Mouse (Mus musculus): ENCODE results near the gene Pdk2. TPM values are rescaled to one million over a fixed set of nuclear protein-coding genes. Genes with fewer than 3 reads are reported as not detected.
A peak's percentile ranks its signal among the peaks of the same experiment; 100 is the strongest.

Pdk2 gene
- polyA plus RNA-seq, 1 experiment: 9.4 TPM

- no peaks in the 10 kb centered on the region for H3K9me3 ChIP-seq (replicated peaks; ENCODE audit: control insufficient read depth, insufficient read depth, low read length, poor library complexity, severe bottlenecking)
- peaks cover 6% of the 10 kb centered on the region for H3K4me1 ChIP-seq (ENCODE audit: control insufficient read depth, insufficient read depth, low read length)
- H3K36me3 ChIP-seq (ENCODE audit: control insufficient read depth, insufficient read depth, low read length, poor library complexity, severe bottlenecking): no peaks in the 10 kb centered on the region
- H3K27me3 ChIP-seq (ENCODE audit: control insufficient read depth, insufficient read depth, low read length, poor library complexity, severe bottlenecking): peaks cover 3% of the 10 kb centered on the region; the same call in 1 of the 2 replicates
- no peak for TF ChIP-seq CTCF (IDR thresholded peaks at IDR 0.05; ENCODE audit: low read depth, low read length)
- TF ChIP-seq EP300 (IDR thresholded peaks at IDR 0.05; ENCODE audit: insufficient read depth, low read depth, low read length): 0 out of 2 replicates have a peak, but pooled peaks have one; percentile 23
- H3K4me3 ChIP-seq (ENCODE audit: low read depth, low read length): peak within 1 kb of the TSS; percentile 98
- H3K9ac ChIP-seq (ENCODE audit: low read depth, poor library complexity, severe bottlenecking): peak within 1 kb of the TSS; percentile 91
- H3K27ac ChIP-seq (ENCODE audit: insufficient read depth, low read length): peak within 1 kb of the TSS; percentile 40
These were observed 50.2 kb downstream of the Pdk2 start, which contains the start of gene Ppp1r9b for GRCm38 (mm10) chr11:94990749-94991577. TSS of gene Ppp1r9b (plus strand) at chr11:94991035.

- H3K4me3 ChIP-seq (ENCODE audit: low read depth, low read length): peak overlapping the region; percentile 98
- no peak for TF ChIP-seq CTCF (IDR thresholded peaks at IDR 0.05; ENCODE audit: low read depth, low read length)
- no peak for TF ChIP-seq EP300 (IDR thresholded peaks at IDR 0.05; ENCODE audit: insufficient read depth, low read depth, low read length)
- TF ChIP-seq POLR2A (IDR thresholded peaks at IDR 0.05; ENCODE audit: insufficient read depth, low read length): no peak
- peaks cover 8% of the 10 kb centered on the region for H3K4me1 ChIP-seq (ENCODE audit: control insufficient read depth, insufficient read depth, low read length)
- H3K9me3 ChIP-seq (replicated peaks; ENCODE audit: control insufficient read depth, insufficient read depth, low read length, poor library complexity, severe bottlenecking): no peaks in the 10 kb centered on the region
- peak overlapping the region; percentile 91 for H3K9ac ChIP-seq (ENCODE audit: low read depth, poor library complexity, severe bottlenecking)
- H3K36me3 ChIP-seq (ENCODE audit: control insufficient read depth, insufficient read depth, low read length, poor library complexity, severe bottlenecking): no peaks in the 10 kb centered on the region
- H3K27ac ChIP-seq (ENCODE audit: insufficient read depth, low read length): peak overlapping the region; percentile 40
- H3K27me3 ChIP-seq (ENCODE audit: control insufficient read depth, insufficient read depth, low read length, poor library complexity, severe bottlenecking): peaks cover 3% of the 10 kb centered on the region; the same call in 1 of the 2 replicates
These were observed 50.9 kb downstream of the Pdk2 start for GRCm38 (mm10) chr11:94990102-94990748.

GRCm38 (mm10) chr11:94989562-94990017 is 51.6 kb downstream of the Pdk2 start:
- TF ChIP-seq POLR2A (IDR thresholded peaks at IDR 0.05; ENCODE audit: insufficient read depth, low read length) (no peak), CTCF (IDR thresholded peaks at IDR 0.05; ENCODE audit: low read depth, low read length) (no peak), EP300 (IDR thresholded peaks at IDR 0.05; ENCODE audit: insufficient read depth, low read depth, low read length) (peak; percentile 82; the same call in 1 of the 2 replicates)

DNA sequence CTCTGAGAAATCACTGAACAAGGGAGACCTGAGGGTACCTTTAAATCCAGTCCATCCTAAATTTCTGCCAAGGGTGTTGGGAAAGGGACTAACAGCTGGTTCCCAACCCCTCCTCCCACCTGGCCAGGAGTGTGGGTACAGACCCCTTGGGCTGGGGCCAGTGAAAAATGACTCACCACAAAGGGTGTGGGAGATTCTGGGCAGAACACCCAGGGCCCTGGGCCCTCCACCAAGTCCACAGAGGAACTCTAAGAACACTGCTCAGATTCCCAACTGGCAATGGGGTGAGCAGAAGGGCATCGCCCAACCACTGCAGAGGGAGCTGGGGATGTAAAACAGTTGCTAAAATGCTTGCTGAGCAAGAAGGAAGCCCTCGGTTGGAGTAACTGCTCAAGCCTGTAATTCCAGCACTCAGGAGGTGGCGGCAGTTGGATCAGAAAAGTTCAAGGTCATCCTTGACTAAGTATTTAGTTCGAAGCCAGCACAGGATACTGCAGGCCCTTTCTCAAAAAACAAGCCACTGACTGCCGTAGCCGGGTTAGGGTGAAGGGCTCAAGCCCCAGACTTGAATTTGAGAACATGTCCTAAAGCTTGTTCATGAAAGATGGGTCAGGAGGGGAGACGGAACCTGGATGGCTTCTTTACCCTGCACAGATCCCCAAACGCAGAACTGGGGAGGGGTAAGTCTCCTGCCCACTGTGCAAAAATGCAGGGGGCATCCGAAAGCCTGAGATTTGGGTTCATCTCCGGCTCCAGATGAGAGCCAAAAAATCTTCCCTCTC is 52.2 kb downstream of the Pdk2 start:
- Histone ChIP-seq H3K9me3 (replicated peaks; ENCODE audit: control insufficient read depth, insufficient read depth, low read length, poor library complexity, severe bottlenecking) (no peaks in the 10 kb centered on the region), H3K4me3 (ENCODE audit: low read depth, low read length) (peak overlapping the region; percentile 98), H3K9ac (ENCODE audit: low read depth, poor library complexity, severe bottlenecking) (peak overlapping the region; percentile 91), H3K36me3 (ENCODE audit: control insufficient read depth, insufficient read depth, low read length, poor library complexity, severe bottlenecking) (no peaks in the 10 kb centered on the region), H3K27me3 (ENCODE audit: control insufficient read depth, insufficient read depth, low read length, poor library complexity, severe bottlenecking) (peaks cover 3% of the 10 kb centered on the region; the same call in 1 of the 2 replicates), H3K4me1 (ENCODE audit: control insufficient read depth, insufficient read depth, low read length) (peaks cover 8% of the 10 kb centered on the region), H3K27ac (ENCODE audit: insufficient read depth, low read length) (peak overlapping the region; percentile 80)
- TF ChIP-seq POLR2A (IDR thresholded peaks at IDR 0.05; ENCODE audit: insufficient read depth, low read length) (no peak), CTCF (IDR thresholded peaks at IDR 0.05; ENCODE audit: low read depth, low read length) (no peak), EP300 (IDR thresholded peaks at IDR 0.05; ENCODE audit: insufficient read depth, low read depth, low read length) (no peak)

More at GRCm38 (mm10) chr11:94989562-94990017, 51.6 kb downstream of the Pdk2 start:
- Histone ChIP-seq H3K27ac (ENCODE audit: insufficient read depth, low read length) (peak overlapping the region; percentile 80), H3K4me1 (ENCODE audit: control insufficient read depth, insufficient read depth, low read length) (peaks cover 8% of the 10 kb centered on the region), H3K36me3 (ENCODE audit: control insufficient read depth, insufficient read depth, low read length, poor library complexity, severe bottlenecking) (no peaks in the 10 kb centered on the region), H3K9ac (ENCODE audit: low read depth, poor library complexity, severe bottlenecking) (peak overlapping the region; percentile 91), H3K9me3 (replicated peaks; ENCODE audit: control insufficient read depth, insufficient read depth, low read length, poor library complexity, severe bottlenecking) (no peaks in the 10 kb centered on the region), H3K4me3 (ENCODE audit: low read depth, low read length) (peak overlapping the region; percentile 98), H3K27me3 (ENCODE audit: control insufficient read depth, insufficient read depth, low read length, poor library complexity, severe bottlenecking) (peaks cover 3% of the 10 kb centered on the region; the same call in 1 of the 2 replicates)

DNA sequence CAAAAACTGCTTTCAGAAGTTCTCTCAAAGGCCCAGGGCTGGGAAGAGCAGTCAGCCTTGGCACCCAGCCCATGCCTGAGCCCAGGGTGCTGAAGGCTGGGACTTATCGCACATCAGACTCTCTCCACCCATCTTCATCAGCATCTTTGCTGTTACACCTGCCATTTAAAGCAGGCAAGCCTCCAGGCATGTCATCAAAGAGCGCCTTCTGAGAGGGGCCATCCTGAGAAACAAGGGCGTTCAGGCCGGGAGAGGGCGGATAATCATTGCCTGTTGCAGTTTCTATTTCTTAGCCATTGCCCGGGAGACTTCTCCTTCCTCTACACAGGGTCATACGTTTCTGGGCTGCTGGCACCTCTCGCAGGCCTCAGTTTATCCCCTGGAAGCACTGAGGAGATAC is 53.3 kb downstream of the Pdk2 start:
- Histone ChIP-seq H3K36me3 (ENCODE audit: control insufficient read depth, insufficient read depth, low read length, poor library complexity, severe bottlenecking) (no peaks in the 10 kb centered on the region), H3K27me3 (ENCODE audit: control insufficient read depth, insufficient read depth, low read length, poor library complexity, severe bottlenecking) (peaks cover 3% of the 10 kb centered on the region; the same call in 1 of the 2 replicates), H3K4me3 (ENCODE audit: low read depth, low read length) (no peak overlapping the region), H3K9me3 (replicated peaks; ENCODE audit: control insufficient read depth, insufficient read depth, low read length, poor library complexity, severe bottlenecking) (no peaks in the 10 kb centered on the region), H3K9ac (ENCODE audit: low read depth, poor library complexity, severe bottlenecking) (peak overlapping the region; percentile 91; the same call in 1 of the 2 replicates), H3K4me1 (ENCODE audit: control insufficient read depth, insufficient read depth, low read length) (peaks cover 8% of the 10 kb centered on the region), H3K27ac (ENCODE audit: insufficient read depth, low read length) (peak overlapping the region; percentile 80; the same call in 1 of the 2 replicates)
- TF ChIP-seq CTCF (IDR thresholded peaks at IDR 0.05; ENCODE audit: low read depth, low read length) (no peak), POLR2A (IDR thresholded peaks at IDR 0.05; ENCODE audit: insufficient read depth, low read length) (no peak), EP300 (IDR thresholded peaks at IDR 0.05; ENCODE audit: insufficient read depth, low read depth, low read length) (no peak)
